Mouse (Mus musculus): ENCODE measurements around the gene Vkorc1l1. TPM values are rescaled to one million over a fixed set of nuclear protein-coding genes. Genes with fewer than 3 reads are reported as not detected.

Vkorc1l1 gene
- polyA plus RNA-seq, 1 experiment from 2014 or later, result 20.2 TPM

DNA sequence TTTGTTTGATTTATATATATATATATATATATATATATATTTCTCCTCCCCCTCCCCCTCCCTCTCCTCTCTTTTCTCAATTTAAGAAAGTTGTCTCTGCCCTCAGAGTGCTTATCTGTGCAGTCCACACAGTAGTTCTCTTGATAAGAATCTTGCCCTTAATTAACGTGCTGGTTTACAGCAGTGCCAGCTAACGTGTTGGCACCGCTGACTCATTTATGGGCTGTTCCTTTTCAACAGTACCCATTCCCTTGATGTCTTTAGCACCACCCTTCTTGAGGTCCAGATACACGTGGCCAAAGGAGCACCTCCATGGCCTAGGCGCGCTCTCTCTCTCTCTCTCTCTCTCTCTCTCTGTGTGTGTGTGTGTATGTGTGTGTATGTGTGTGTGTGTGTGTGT lies 14.0 kb downstream of the Vkorc1l1 start:
- Histone ChIP-seq H3K9ac (ENCODE audit: low read length) (no peak overlapping the region), H3K4me2 (ENCODE audit: low read length) (no peak overlapping the region), H3K9me3 (ENCODE audit: control insufficient read depth, low read length) (no peaks in the 10 kb centered on the region), H3K27ac (ENCODE audit: low read depth) (no peak overlapping the region), H3K4me3 (ENCODE audit: low read depth, low read length) (no peak overlapping the region), H3K27me3 (replicated peaks; ENCODE audit: control insufficient read depth, insufficient read depth, low read length) (no peaks in the 10 kb centered on the region), H3K36me3 (ENCODE audit: control insufficient read depth, insufficient read depth, low read length) (no peaks in the 10 kb centered on the region), H3K4me1 (replicated peaks; ENCODE audit: control insufficient read depth, insufficient read depth, low read length) (no peaks in the 10 kb centered on the region)
- no peak for ATAC-seq (replicated peaks; ENCODE audit: low FRiP score, low TSS enrichment, low read depth)
- 83% methylated on average over 6 of the region's 6 CpGs for WGBS
- no peak for DNase-seq (ENCODE audit: low spot score)

DNA sequence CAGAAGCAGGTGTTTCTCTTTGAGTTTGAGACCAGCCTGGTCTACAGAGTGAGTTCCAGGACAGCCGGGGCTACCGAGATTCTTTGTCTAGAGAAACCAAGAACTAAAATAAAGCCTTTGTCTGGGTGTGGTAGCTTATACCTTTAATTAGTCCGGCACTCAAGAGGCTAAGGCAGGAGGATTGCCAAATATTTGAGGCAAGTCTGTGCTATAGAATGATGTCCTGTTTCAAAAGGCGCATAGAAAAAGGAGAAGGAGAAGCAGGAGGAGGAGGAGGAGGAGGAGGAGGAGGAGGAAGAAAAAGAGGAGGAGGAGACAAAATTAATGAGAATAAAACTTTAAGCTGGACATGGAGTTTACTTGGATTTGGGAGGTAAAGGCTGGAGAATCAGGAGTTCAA lies 21.5 kb downstream of the Vkorc1l1 start:
- Histone ChIP-seq H3K4me3 (ENCODE audit: low read depth, low read length) (no peak overlapping the region), H3K9me3 (ENCODE audit: control insufficient read depth, low read length) (no peaks in the 10 kb centered on the region), H3K36me3 (ENCODE audit: control insufficient read depth, insufficient read depth, low read length) (no peaks in the 10 kb centered on the region), H3K27me3 (replicated peaks; ENCODE audit: control insufficient read depth, insufficient read depth, low read length) (no peaks in the 10 kb centered on the region), H3K9ac (ENCODE audit: low read length) (no peak overlapping the region), H3K4me2 (ENCODE audit: low read length) (no peak overlapping the region), H3K4me1 (replicated peaks; ENCODE audit: control insufficient read depth, insufficient read depth, low read length) (no peaks in the 10 kb centered on the region), H3K27ac (ENCODE audit: low read depth) (no peak overlapping the region)
- DNase-seq (ENCODE audit: low spot score) (no peak), ATAC-seq (replicated peaks; ENCODE audit: low FRiP score, low TSS enrichment, low read depth) (no peak)
- 87% methylated on average over 4 of the region's 4 CpGs for WGBS

DNA sequence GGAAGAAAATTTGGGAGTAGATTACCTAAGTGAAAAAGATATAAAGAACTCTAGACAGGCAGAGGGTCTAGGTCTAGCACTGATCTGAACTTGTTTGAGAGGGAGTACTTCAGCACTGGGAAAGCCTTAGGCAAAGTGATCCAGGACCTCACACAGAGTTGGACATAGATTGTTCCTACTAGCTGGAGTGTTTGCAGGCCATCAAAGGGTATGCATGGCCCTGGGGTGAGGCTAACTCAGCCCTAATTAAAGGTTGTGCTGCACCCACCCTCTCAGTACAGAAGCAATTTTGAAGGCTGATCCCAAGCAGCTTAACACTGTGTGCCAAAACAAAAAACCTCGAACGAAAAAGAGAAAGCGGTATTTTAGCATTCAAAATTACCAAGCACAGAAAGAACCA lies 24.7 kb downstream of the Vkorc1l1 start:
- WGBS, result 91% methylated on average over 3 of the region's 3 CpGs
- no peak for ATAC-seq (replicated peaks; ENCODE audit: low FRiP score, low TSS enrichment, low read depth)
- no peak overlapping the region for H3K4me2 ChIP-seq (ENCODE audit: low read length)
- H3K36me3 ChIP-seq (ENCODE audit: control insufficient read depth, insufficient read depth, low read length), result no peaks in the 10 kb centered on the region
- no peak for DNase-seq (ENCODE audit: low spot score)
- H3K4me1 ChIP-seq (replicated peaks; ENCODE audit: control insufficient read depth, insufficient read depth, low read length), result no peaks in the 10 kb centered on the region
- no peaks in the 10 kb centered on the region for H3K27me3 ChIP-seq (replicated peaks; ENCODE audit: control insufficient read depth, insufficient read depth, low read length)
- no peak overlapping the region for H3K4me3 ChIP-seq (ENCODE audit: low read depth, low read length)
- H3K9ac ChIP-seq (ENCODE audit: low read length), result no peak overlapping the region
- no peak overlapping the region for H3K27ac ChIP-seq (ENCODE audit: low read depth)
- no peaks in the 10 kb centered on the region for H3K9me3 ChIP-seq (ENCODE audit: control insufficient read depth, low read length)

DNA sequence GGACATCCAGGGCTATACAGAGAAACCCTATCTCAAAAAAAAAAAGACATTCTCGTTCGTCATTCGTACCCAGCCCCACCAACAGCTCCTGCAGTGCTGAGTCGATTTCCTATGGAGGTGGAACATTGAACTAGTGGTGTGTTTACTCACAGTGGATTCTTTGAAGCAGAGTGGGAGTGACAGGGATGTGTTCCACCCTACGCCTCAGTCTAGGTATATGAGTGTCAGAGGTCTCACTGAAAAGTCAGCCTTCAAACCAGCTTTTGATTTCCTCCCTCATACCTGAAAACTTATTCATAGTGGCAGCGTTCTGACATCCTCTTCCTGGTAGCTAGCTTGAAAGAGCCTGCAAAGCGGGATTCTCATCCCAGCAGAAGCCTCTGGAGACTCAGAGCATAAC lies 26.6 kb downstream of the Vkorc1l1 start:
- H3K4me1 ChIP-seq (replicated peaks; ENCODE audit: control insufficient read depth, insufficient read depth, low read length), result no peaks in the 10 kb centered on the region
- ATAC-seq (replicated peaks; ENCODE audit: low FRiP score, low TSS enrichment, low read depth) (no peak), DNase-seq (ENCODE audit: low spot score) (no peak)
- WGBS, result 83% methylated on average over 7 of the region's 7 CpGs
- H3K9me3 ChIP-seq (ENCODE audit: control insufficient read depth, low read length), result no peaks in the 10 kb centered on the region
- no peak overlapping the region for H3K9ac ChIP-seq (ENCODE audit: low read length)
- H3K36me3 ChIP-seq (ENCODE audit: control insufficient read depth, insufficient read depth, low read length), result no peaks in the 10 kb centered on the region
- no peaks in the 10 kb centered on the region for H3K27me3 ChIP-seq (replicated peaks; ENCODE audit: control insufficient read depth, insufficient read depth, low read length)
- no peak overlapping the region for H3K4me3 ChIP-seq (ENCODE audit: low read depth, low read length)
- no peak overlapping the region for H3K27ac ChIP-seq (ENCODE audit: low read depth)
- no peak overlapping the region for H3K4me2 ChIP-seq (ENCODE audit: low read length)

DNA sequence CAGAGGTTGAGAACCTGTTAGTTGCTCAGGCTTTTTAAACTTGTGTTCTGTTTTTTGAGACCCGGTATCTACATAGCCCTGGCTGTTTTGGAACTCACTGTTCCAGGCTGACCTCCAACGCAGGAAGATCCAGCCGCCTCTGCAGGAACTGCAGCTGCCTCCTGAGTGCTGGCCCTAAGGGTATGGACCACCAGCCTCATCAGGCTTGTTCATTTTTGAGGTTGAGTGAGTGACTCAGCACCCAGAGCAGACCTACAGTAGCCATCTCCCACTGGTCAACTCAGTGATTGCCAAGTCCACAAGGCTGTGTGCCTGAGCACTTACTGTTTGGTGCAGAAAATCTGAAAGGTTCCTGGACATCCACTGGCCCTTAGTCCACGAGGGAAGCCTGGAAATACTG lies 29.7 kb downstream of the Vkorc1l1 start:
- Histone ChIP-seq H3K9ac (ENCODE audit: low read length) (no peak overlapping the region), H3K27ac (ENCODE audit: low read depth) (no peak overlapping the region), H3K4me2 (ENCODE audit: low read length) (no peak overlapping the region), H3K36me3 (ENCODE audit: control insufficient read depth, insufficient read depth, low read length) (peaks cover 10% of the 10 kb centered on the region; the same call in 1 of the 2 replicates), H3K9me3 (ENCODE audit: control insufficient read depth, low read length) (no peaks in the 10 kb centered on the region), H3K4me3 (ENCODE audit: low read depth, low read length) (no peak overlapping the region), H3K4me1 (replicated peaks; ENCODE audit: control insufficient read depth, insufficient read depth, low read length) (no peaks in the 10 kb centered on the region), H3K27me3 (replicated peaks; ENCODE audit: control insufficient read depth, insufficient read depth, low read length) (no peaks in the 10 kb centered on the region)
- WGBS, result 84% methylated on average over 4 of the region's 4 CpGs
- no peak for ATAC-seq (replicated peaks; ENCODE audit: low FRiP score, low TSS enrichment, low read depth)
- no peak for DNase-seq (ENCODE audit: low spot score)

DNA sequence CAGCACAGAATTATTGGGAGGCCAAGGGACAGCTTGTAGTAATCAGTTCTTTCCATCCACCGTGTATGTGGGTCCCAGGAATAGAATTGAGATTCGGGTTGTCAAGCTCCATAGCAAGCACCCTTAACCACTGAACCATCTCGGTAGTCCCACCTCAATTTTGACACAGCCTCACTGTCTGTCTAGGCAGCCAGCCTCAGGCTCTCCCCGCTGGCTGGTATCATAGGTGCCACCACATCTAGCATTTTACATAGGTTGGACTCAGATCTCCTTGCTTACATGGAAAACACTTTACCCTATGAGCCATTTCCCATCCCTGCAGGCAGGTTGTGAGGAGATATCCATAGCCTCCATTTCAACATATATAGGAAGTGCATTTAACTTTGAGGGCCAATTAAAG lies 32.6 kb downstream of the Vkorc1l1 start:
- Histone ChIP-seq H3K9me3 (ENCODE audit: control insufficient read depth, low read length) (no peaks in the 10 kb centered on the region), H3K4me1 (replicated peaks; ENCODE audit: control insufficient read depth, insufficient read depth, low read length) (no peaks in the 10 kb centered on the region), H3K4me2 (ENCODE audit: low read length) (no peak overlapping the region), H3K27ac (ENCODE audit: low read depth) (no peak overlapping the region), H3K4me3 (ENCODE audit: low read depth, low read length) (no peak overlapping the region), H3K27me3 (replicated peaks; ENCODE audit: control insufficient read depth, insufficient read depth, low read length) (no peaks in the 10 kb centered on the region), H3K36me3 (ENCODE audit: control insufficient read depth, insufficient read depth, low read length) (peaks cover 14% of the 10 kb centered on the region; the same call in 1 of the 2 replicates), H3K9ac (ENCODE audit: low read length) (no peak overlapping the region)
- ATAC-seq (replicated peaks; ENCODE audit: low FRiP score, low TSS enrichment, low read depth) (no peak), DNase-seq (ENCODE audit: low spot score) (no peak)
- WGBS, result 91% methylated on average over 4 of the region's 4 CpGs

DNA sequence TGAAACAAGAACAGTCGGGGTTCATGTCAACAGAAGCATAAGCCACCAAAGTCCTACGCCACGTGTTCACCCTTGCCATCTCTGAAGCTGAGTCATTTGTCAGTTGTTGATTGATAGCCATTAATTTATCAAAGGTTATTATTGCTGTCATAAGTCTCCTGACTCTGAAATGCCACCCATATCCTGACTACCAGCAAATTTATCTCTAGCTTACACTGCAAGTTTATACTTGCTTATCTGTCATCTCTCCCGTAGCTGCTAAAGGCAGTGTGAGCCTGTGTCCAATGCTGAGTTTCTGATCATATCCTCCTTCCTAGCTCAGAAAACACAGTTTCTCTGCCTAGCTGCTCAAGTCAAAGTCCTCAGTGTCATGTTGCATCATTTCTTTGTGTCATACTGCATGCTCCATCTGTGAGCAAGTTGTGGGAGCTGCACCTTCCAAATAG lies 33.1 kb downstream of the Vkorc1l1 start:
- Histone ChIP-seq H3K4me1 (replicated peaks; ENCODE audit: control insufficient read depth, insufficient read depth, low read length) (no peaks in the 10 kb centered on the region), H3K9me3 (ENCODE audit: control insufficient read depth, low read length) (no peaks in the 10 kb centered on the region), H3K9ac (ENCODE audit: low read length) (no peak overlapping the region), H3K36me3 (ENCODE audit: control insufficient read depth, insufficient read depth, low read length) (peaks cover 14% of the 10 kb centered on the region; the same call in 1 of the 2 replicates), H3K27me3 (replicated peaks; ENCODE audit: control insufficient read depth, insufficient read depth, low read length) (no peaks in the 10 kb centered on the region), H3K4me3 (ENCODE audit: low read depth, low read length) (no peak overlapping the region), H3K4me2 (ENCODE audit: low read length) (no peak overlapping the region), H3K27ac (ENCODE audit: low read depth) (no peak overlapping the region)
- 83% methylated on average over 4 of the region's 4 CpGs for WGBS
- ATAC-seq (replicated peaks; ENCODE audit: low FRiP score, low TSS enrichment, low read depth) (no peak), DNase-seq (ENCODE audit: low spot score) (no peak)

DNA sequence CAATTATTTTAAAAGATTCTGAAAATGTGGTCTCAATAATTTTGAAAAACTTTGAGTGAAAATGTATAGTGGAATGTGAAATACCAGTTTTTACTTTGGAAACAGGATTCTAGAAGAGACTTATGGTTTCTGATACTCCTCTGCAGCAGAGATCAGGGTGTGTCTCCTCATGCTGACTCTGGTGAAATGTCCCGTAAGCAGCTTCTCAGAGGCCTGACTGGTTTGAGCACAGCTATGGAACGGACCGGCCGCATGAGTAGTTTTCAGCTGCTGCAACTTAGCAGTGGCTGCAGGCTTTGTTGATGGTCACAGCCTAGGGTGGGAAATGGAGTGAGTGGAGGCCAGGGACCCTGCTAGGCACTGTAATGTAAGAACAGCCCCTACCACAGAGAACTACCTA lies 36.0 kb downstream of the Vkorc1l1 start:
- H3K4me3 ChIP-seq (ENCODE audit: low read depth, low read length), result no peak overlapping the region
- 94% methylated on average over 4 of the region's 4 CpGs for WGBS
- DNase-seq (ENCODE audit: low spot score), result no peak
- no peaks in the 10 kb centered on the region for H3K9me3 ChIP-seq (ENCODE audit: control insufficient read depth, low read length)
- H3K9ac ChIP-seq (ENCODE audit: low read length), result no peak overlapping the region
- H3K36me3 ChIP-seq (ENCODE audit: control insufficient read depth, insufficient read depth, low read length), result peaks cover 14% of the 10 kb centered on the region; the same call in 1 of the 2 replicates
- H3K4me2 ChIP-seq (ENCODE audit: low read length), result no peak overlapping the region
- no peaks in the 10 kb centered on the region for H3K27me3 ChIP-seq (replicated peaks; ENCODE audit: control insufficient read depth, insufficient read depth, low read length)
- ATAC-seq (replicated peaks; ENCODE audit: low FRiP score, low TSS enrichment, low read depth), result no peak
- H3K4me1 ChIP-seq (replicated peaks; ENCODE audit: control insufficient read depth, insufficient read depth, low read length), result no peaks in the 10 kb centered on the region
- no peak overlapping the region for H3K27ac ChIP-seq (ENCODE audit: low read depth)

DNA sequence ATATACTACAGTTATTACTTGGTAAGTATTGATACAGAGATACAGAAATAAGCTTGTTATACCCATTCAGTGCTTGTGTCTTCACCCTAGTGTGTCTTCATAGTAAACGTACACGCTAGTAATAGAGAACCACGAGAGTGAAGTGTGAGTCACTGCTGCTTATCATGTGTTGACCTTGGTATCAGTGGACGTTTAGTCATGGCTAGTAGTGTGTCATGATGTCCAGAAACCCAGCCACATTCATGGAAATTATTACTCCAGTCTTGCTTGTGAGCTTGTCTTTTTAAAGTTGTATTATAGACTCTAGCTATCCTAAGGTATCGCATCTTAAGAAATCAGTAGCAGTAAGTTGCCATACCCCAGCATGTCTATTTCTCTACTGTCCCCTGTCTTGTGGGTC lies 36.8 kb downstream of the Vkorc1l1 start:
- H3K9me3 ChIP-seq (ENCODE audit: control insufficient read depth, low read length), result no peaks in the 10 kb centered on the region
- no peaks in the 10 kb centered on the region for H3K27me3 ChIP-seq (replicated peaks; ENCODE audit: control insufficient read depth, insufficient read depth, low read length)
- DNase-seq (ENCODE audit: low spot score) (no peak), ATAC-seq (replicated peaks; ENCODE audit: low FRiP score, low TSS enrichment, low read depth) (no peak)
- H3K4me3 ChIP-seq (ENCODE audit: low read depth, low read length), result no peak overlapping the region
- no peak overlapping the region for H3K27ac ChIP-seq (ENCODE audit: low read depth)
- H3K4me2 ChIP-seq (ENCODE audit: low read length), result no peak overlapping the region
- H3K4me1 ChIP-seq (replicated peaks; ENCODE audit: control insufficient read depth, insufficient read depth, low read length), result no peaks in the 10 kb centered on the region
- WGBS, result 80% methylated on average over 5 of the region's 5 CpGs
- no peak overlapping the region for H3K9ac ChIP-seq (ENCODE audit: low read length)
- H3K36me3 ChIP-seq (ENCODE audit: control insufficient read depth, insufficient read depth, low read length), result peaks cover 22% of the 10 kb centered on the region

All from intestine, embryonic 14.5 days (tissue).